Mouse (Mus musculus): Measurements from ENCODE around the gene Eif2b2. TPM values are rescaled to one million over a fixed set of nuclear protein-coding genes. Genes with fewer than 3 reads are reported as not detected.

Eif2b2 gene
- polyA plus RNA-seq, 1 experiment from 2014 or later = 77.6 TPM

DNA sequence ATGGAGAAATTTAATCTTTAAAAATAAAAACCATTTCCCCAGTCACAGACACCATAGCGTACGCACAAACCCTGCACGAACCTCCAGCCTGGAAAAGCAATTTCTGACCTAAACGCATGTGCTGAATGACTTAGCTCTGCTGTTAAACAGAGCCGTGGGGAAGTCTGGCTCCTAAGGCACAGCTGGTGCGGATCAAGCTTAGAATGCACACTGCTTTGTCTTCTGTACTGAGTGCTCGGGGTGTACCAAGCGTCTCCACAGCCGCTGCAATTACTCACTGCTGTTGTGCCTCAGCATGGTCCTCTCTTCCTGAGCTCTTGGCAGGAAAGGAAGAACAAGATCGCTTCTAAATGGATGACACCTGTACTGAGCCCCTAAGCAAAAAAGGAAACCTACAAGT, 43.2 kb downstream of the Eif2b2 start:
- no peaks in the 10 kb centered on the region for H3K27me3 ChIP-seq (ENCODE audit: control insufficient read depth, insufficient read depth, low read length)
- H3K9ac ChIP-seq = no peak overlapping the region; the same call in 1 of the 2 replicates
- WGBS = 47% methylated on average over 10 of the region's 10 CpGs
- ATAC-seq (ENCODE audit: low FRiP score) (no peak), DNase-seq (ENCODE audit: low spot score) (peak; percentile 36)
- H3K36me3 ChIP-seq (replicated peaks; ENCODE audit: control insufficient read depth, insufficient read depth) = peaks cover 21% of the 10 kb centered on the region
- no peak overlapping the region for H3K4me3 ChIP-seq (replicated peaks; ENCODE audit: low read length)
- H3K27ac ChIP-seq = no peak overlapping the region
- H3K4me1 ChIP-seq (replicated peaks; ENCODE audit: control insufficient read depth, insufficient read depth, low read length) = no peaks in the 10 kb centered on the region
- H3K9me3 ChIP-seq (ENCODE audit: control insufficient read depth, low read length) = no peaks in the 10 kb centered on the region
- H3K4me2 ChIP-seq (replicated peaks) = no peak overlapping the region

DNA sequence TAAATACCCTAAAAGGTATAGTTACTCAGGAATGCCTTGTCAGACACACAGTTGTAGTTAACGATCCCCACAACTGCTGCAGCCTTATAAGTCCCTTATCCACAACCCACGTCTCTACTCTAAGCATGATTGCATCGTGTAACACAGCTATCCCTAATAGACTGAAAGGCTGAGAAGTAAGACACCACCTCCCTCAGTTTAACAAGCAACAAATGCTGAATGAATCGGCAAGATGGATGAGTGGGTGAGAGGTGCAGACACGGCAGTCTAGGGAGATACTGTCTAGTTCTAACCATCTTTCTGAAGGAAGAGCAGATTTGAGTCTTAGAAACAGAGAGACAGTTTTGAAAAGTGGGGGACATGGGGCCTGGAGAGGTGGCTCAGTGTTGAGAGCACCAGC, 43.9 kb downstream of the Eif2b2 start:
- no peaks in the 10 kb centered on the region for H3K27me3 ChIP-seq (ENCODE audit: control insufficient read depth, insufficient read depth, low read length)
- no peak overlapping the region for H3K4me3 ChIP-seq (replicated peaks; ENCODE audit: low read length)
- no peak overlapping the region for H3K4me2 ChIP-seq (replicated peaks)
- H3K36me3 ChIP-seq (replicated peaks; ENCODE audit: control insufficient read depth, insufficient read depth) = peaks cover 20% of the 10 kb centered on the region
- DNase-seq (ENCODE audit: low spot score) = no peak
- H3K9me3 ChIP-seq (ENCODE audit: control insufficient read depth, low read length) = no peaks in the 10 kb centered on the region
- H3K27ac ChIP-seq = no peak overlapping the region
- H3K9ac ChIP-seq = no peak overlapping the region
- WGBS = 85% methylated on average over 5 of the region's 5 CpGs
- H3K4me1 ChIP-seq (replicated peaks; ENCODE audit: control insufficient read depth, insufficient read depth, low read length) = no peaks in the 10 kb centered on the region
- ATAC-seq (ENCODE audit: low FRiP score) = no peak

DNA sequence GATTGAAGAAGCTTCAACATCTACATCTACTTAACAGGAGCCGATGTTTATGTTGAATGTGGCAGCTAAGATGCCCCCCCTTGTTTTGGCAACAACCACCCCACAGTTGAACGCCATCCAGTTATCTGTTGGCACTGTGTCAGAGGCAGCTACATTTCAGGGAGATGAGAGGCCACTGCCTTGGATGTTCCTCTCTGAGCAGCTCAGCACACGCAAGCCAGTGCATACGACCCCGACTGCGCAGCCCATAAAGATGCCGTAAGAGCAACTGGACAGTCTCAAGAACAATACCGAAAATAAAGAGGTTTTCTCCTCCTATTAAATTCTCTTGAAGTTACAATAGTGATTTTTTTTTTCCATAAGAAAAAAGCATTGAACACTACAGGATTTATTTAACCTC, 45.2 kb downstream of the Eif2b2 start:
- Histone ChIP-seq H3K9me3 (ENCODE audit: control insufficient read depth, low read length) (no peaks in the 10 kb centered on the region), H3K4me3 (replicated peaks; ENCODE audit: low read length) (no peak overlapping the region), H3K4me2 (replicated peaks) (no peak overlapping the region), H3K27ac (no peak overlapping the region), H3K4me1 (replicated peaks; ENCODE audit: control insufficient read depth, insufficient read depth, low read length) (no peaks in the 10 kb centered on the region), H3K27me3 (ENCODE audit: control insufficient read depth, insufficient read depth, low read length) (no peaks in the 10 kb centered on the region), H3K9ac (no peak overlapping the region), H3K36me3 (replicated peaks; ENCODE audit: control insufficient read depth, insufficient read depth) (peaks cover 8% of the 10 kb centered on the region; the same call in 1 of the 2 replicates)
- 79% methylated on average over 8 of the region's 8 CpGs for WGBS
- ATAC-seq (ENCODE audit: low FRiP score) = no peak
- DNase-seq (ENCODE audit: low spot score) = no peak

DNA sequence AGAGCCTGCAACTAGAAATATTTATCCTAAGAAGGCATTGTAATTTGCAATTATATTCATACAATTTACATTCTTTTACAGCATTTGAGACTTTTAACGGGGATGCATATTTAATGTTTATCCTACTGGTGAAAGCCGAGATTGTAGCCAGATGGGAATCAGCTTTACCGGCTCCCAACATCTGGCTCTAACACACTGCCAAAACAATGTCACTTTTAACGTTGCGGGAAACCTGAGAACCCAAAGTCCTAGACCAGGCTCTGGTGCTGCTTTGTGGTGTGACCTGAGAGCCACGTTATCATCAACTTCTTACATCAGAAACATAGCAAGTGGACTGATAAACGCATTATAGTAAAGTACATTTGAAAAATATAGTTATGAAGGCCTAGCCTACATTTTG, 45.7 kb downstream of the Eif2b2 start:
- Histone ChIP-seq H3K9me3 (ENCODE audit: control insufficient read depth, low read length) (no peaks in the 10 kb centered on the region), H3K4me1 (replicated peaks; ENCODE audit: control insufficient read depth, insufficient read depth, low read length) (0 out of 2 replicates have a peak, but pooled peaks cover 3% of the 10 kb centered on the region), H3K27ac (no peak overlapping the region), H3K4me2 (replicated peaks) (no peak overlapping the region), H3K36me3 (replicated peaks; ENCODE audit: control insufficient read depth, insufficient read depth) (peaks cover 8% of the 10 kb centered on the region; the same call in 1 of the 2 replicates), H3K9ac (no peak overlapping the region), H3K4me3 (replicated peaks; ENCODE audit: low read length) (no peak overlapping the region), H3K27me3 (ENCODE audit: control insufficient read depth, insufficient read depth, low read length) (no peaks in the 10 kb centered on the region)
- no peak for ATAC-seq (ENCODE audit: low FRiP score)
- peak; percentile 30 for DNase-seq (ENCODE audit: low spot score)
- WGBS = 72% methylated on average over 7 of the region's 7 CpGs

DNA sequence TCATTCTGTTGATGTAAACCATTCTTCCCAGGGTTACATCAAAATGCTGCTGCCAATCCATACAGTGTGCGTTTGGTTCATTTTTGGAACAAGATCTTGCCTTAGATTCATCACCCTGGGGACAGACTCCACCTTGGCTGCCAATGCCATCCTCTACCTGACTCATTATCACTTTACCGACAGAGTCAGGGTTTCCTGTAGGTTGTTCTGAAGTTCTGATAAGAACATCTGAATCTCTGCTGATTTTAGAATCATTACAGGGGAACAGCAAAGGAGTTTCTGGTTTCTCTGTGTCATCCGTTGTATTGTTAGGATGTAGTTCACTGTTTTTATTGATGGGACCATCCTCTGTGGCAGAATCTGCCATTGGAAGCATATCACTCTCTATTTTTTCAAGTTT, 47.0 kb downstream of the Eif2b2 start:
- H3K27me3 ChIP-seq (ENCODE audit: control insufficient read depth, insufficient read depth, low read length) = no peaks in the 10 kb centered on the region
- 94% methylated on average over 3 of the region's 3 CpGs for WGBS
- ATAC-seq (ENCODE audit: low FRiP score) (no peak), DNase-seq (ENCODE audit: low spot score) (no peak)
- no peak overlapping the region for H3K4me3 ChIP-seq (replicated peaks; ENCODE audit: low read length)
- no peak overlapping the region for H3K9ac ChIP-seq
- H3K4me2 ChIP-seq (replicated peaks) = no peak overlapping the region
- H3K27ac ChIP-seq = no peak overlapping the region
- H3K36me3 ChIP-seq (replicated peaks; ENCODE audit: control insufficient read depth, insufficient read depth) = no peaks in the 10 kb centered on the region; the same call in 1 of the 2 replicates
- H3K9me3 ChIP-seq (ENCODE audit: control insufficient read depth, low read length) = no peaks in the 10 kb centered on the region
- H3K4me1 ChIP-seq (replicated peaks; ENCODE audit: control insufficient read depth, insufficient read depth, low read length) = 0 out of 2 replicates have a peak, but pooled peaks cover 4% of the 10 kb centered on the region

DNA sequence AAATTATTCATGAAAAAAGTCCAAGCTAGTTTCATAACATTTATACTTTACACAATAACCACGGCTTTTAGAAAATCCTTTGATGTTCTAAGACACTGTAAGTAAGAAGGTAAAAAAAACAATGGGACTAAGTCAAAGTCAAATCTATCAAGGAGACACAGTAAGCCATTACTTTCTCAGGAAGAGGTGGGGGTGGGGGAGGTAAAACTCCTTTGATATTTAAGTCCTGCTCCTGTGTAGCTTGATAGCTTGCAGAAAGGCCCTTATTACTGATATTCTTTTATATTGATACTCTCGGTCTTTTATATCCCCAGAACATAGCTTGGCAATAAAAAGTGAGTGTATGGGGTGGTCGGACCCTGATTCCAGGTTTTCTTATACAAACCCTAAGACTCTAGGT, 50.5 kb downstream of the Eif2b2 start:
- Histone ChIP-seq H3K27me3 (ENCODE audit: control insufficient read depth, insufficient read depth, low read length) (no peaks in the 10 kb centered on the region), H3K9ac (peak overlapping the region; percentile 62), H3K4me2 (replicated peaks) (peak overlapping the region; percentile 63), H3K4me3 (replicated peaks; ENCODE audit: low read length) (peak overlapping the region; percentile 45), H3K9me3 (ENCODE audit: control insufficient read depth, low read length) (no peaks in the 10 kb centered on the region), H3K4me1 (replicated peaks; ENCODE audit: control insufficient read depth, insufficient read depth, low read length) (0 out of 2 replicates have a peak, but pooled peaks cover 4% of the 10 kb centered on the region), H3K27ac (peak overlapping the region; percentile 89), H3K36me3 (replicated peaks; ENCODE audit: control insufficient read depth, insufficient read depth) (no peaks in the 10 kb centered on the region; the same call in 1 of the 2 replicates)
- WGBS = 65% methylated on average over 3 of the region's 3 CpGs
- ATAC-seq (ENCODE audit: low FRiP score) = 0 out of 2 replicates have a peak, but pooled peaks have one; percentile 11
- DNase-seq (ENCODE audit: low spot score) = no peak

DNA sequence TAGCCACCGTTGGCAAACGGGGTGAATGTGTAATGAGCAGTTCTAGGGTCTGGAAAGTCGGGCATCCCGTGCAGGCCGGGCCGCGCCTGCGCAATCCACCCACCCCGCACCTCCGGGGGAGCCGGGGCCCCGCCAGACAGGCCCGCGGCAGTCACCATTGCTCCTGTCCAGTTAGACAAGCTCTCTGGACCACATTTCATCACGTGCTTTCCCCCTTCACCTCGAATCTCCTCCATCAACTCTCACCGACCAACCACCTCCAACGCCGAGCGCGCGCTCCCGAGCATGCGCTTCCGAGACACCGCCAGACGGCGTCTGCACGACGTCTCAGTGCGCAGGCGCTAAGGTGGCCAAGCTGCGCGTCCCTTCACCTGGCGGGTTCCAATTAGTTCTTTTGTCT, 51.0 kb downstream of the Eif2b2 start, which contains the start of gene Mlh3:
Gene Mlh3, minus strand, starts transcription at position 281 of the 400 bp plus-strand sequence.
- peak; percentile 90 for DNase-seq (ENCODE audit: low spot score)

DNA sequence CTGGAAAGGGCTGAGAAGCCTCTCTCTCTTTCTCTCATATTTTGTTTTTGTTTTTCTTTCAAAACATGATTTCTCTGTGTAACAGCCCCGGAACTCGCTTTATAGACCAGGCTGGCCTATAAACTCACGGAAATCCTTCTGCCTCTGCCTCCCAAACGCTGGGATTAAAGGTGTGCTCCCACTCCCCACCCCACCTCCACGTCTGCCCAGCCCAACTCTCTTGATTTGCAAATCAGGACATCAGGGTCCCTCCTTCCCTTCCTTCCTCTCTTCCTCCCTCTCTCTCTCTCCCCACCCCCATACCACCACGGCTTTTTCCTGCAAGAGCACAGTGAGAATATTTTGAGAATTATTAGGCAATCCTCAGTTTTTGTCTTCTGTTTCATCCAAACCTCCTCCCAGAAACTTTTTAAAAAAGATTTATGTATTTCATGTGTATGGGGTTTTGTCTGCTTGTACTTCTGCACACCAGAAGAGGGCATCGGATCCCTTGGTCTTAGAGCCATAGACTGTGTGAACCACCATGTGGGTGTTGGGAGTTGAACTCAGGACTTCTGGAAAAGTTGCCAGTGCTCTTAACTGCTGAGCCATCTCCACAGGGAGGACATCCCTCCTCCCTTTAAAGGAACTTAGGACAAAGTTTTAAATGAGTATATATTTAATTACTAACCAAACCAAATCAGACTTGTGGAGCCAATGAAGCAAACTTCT, 52.0 kb downstream of the Eif2b2 start:
- no peak overlapping the region for H3K27ac ChIP-seq
- 0 out of 2 replicates have a peak, but pooled peaks cover 4% of the 10 kb centered on the region for H3K4me1 ChIP-seq (replicated peaks; ENCODE audit: control insufficient read depth, insufficient read depth, low read length)
- no peaks in the 10 kb centered on the region for H3K9me3 ChIP-seq (ENCODE audit: control insufficient read depth, low read length)
- WGBS = 74% methylated on average over 7 of the region's 7 CpGs
- no peak overlapping the region for H3K9ac ChIP-seq
- no peak overlapping the region for H3K4me3 ChIP-seq (replicated peaks; ENCODE audit: low read length)
- H3K27me3 ChIP-seq (ENCODE audit: control insufficient read depth, insufficient read depth, low read length) = no peaks in the 10 kb centered on the region
- no peaks in the 10 kb centered on the region; the same call in 1 of the 2 replicates for H3K36me3 ChIP-seq (replicated peaks; ENCODE audit: control insufficient read depth, insufficient read depth)
- ATAC-seq (ENCODE audit: low FRiP score) (no peak), DNase-seq (ENCODE audit: low spot score) (no peak)
- H3K4me2 ChIP-seq (replicated peaks) = peak overlapping the region; percentile 63; the same call in 1 of the 2 replicates

More for the DNA sequence above, 51.0 kb downstream of the Eif2b2 start, which contains the start of gene Mlh3:
- H3K4me1 ChIP-seq (replicated peaks; ENCODE audit: control insufficient read depth, insufficient read depth, low read length) = 0 out of 2 replicates have a peak, but pooled peaks cover 4% of the 10 kb centered on the region
- no peaks in the 10 kb centered on the region; the same call in 1 of the 2 replicates for H3K36me3 ChIP-seq (replicated peaks; ENCODE audit: control insufficient read depth, insufficient read depth)
- ATAC-seq (ENCODE audit: low FRiP score) = peak; percentile 94
- H3K4me2 ChIP-seq (replicated peaks) = peak within 1 kb of the TSS; percentile 63
- WGBS = under 1% methylated on average over 35 of the region's 35 CpGs
- H3K9ac ChIP-seq = peak within 1 kb of the TSS; percentile 62
- H3K27me3 ChIP-seq (ENCODE audit: control insufficient read depth, insufficient read depth, low read length) = no peaks in the 10 kb centered on the region
- H3K4me3 ChIP-seq (replicated peaks; ENCODE audit: low read length) = peak within 1 kb of the TSS; percentile 45
- H3K27ac ChIP-seq = peak within 1 kb of the TSS; percentile 89
- H3K9me3 ChIP-seq (ENCODE audit: control insufficient read depth, low read length) = no peaks in the 10 kb centered on the region

DNA sequence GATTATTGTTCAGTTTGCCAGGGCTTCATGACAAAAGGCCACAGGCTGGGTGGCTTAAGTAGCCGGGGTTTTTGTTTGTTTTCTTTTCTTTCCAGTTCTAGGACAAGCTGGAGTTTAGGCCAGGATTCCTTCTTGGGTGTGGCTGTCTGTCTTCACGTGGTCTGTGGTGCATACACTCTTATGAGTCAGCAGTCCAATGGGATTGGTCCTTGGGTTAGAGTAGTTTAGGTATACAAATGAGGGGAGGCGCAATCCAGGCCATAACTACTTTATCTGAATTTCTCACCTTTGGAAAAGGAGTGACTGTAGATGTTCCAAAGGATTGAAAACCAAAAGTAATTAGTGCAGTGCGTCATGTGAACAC, 52.5 kb downstream of the Eif2b2 start:
- no peak for ATAC-seq (ENCODE audit: low FRiP score)
- 82% methylated on average over 4 of the region's 4 CpGs for WGBS
- H3K9ac ChIP-seq = no peak overlapping the region
- H3K9me3 ChIP-seq (ENCODE audit: control insufficient read depth, low read length) = no peaks in the 10 kb centered on the region
- H3K4me3 ChIP-seq (replicated peaks; ENCODE audit: low read length) = no peak overlapping the region
- DNase-seq (ENCODE audit: low spot score) = no peak
- H3K4me1 ChIP-seq (replicated peaks; ENCODE audit: control insufficient read depth, insufficient read depth, low read length) = 0 out of 2 replicates have a peak, but pooled peaks cover 4% of the 10 kb centered on the region
- H3K36me3 ChIP-seq (replicated peaks; ENCODE audit: control insufficient read depth, insufficient read depth) = no peaks in the 10 kb centered on the region; the same call in 1 of the 2 replicates
- no peak overlapping the region for H3K4me2 ChIP-seq (replicated peaks)
- no peak overlapping the region for H3K27ac ChIP-seq
- no peaks in the 10 kb centered on the region for H3K27me3 ChIP-seq (ENCODE audit: control insufficient read depth, insufficient read depth, low read length)

Data from hindbrain, embryonic 14.5 days (tissue).